Mouse (Mus musculus): ENCODE results near the gene Fblim1.

The Fblim1 gene

GRCm38 (mm10) chr4:141539213-141539767 is 66.6 kb downstream of the Fblim1 start:
- no peak for DNase-seq (ENCODE audit: low spot score)

GRCm38 (mm10) chr4:141538408-141539212 is 67.3 kb downstream of the Fblim1 start, which contains the start of gene Spen:
TSS of gene Spen (minus strand) at chr4:141538597.
- DNase-seq (ENCODE audit: low spot score), result peak; percentile 95

GRCm38 (mm10) chr4:141537706-141538407 is 68.0 kb downstream of the Fblim1 start:
- peak; percentile 66 for DNase-seq (ENCODE audit: low spot score)

- no peak for DNase-seq (ENCODE audit: low spot score)
Measured at GRCm38 (mm10) chr4:141537226-141537610, 68.7 kb downstream of the Fblim1 start.

- DNase-seq (ENCODE audit: low spot score), result peak; percentile 85
Measured at GRCm38 (mm10) chr4:141536291-141537225, 69.3 kb downstream of the Fblim1 start.

GRCm38 (mm10) chr4:141534947-141535680 is 70.8 kb downstream of the Fblim1 start:
- DNase-seq (ENCODE audit: low spot score), result peak; percentile 68

- no peak for DNase-seq (ENCODE audit: low spot score)
Measured at GRCm38 (mm10) chr4:141530979-141531378, 74.9 kb downstream of the Fblim1 start.

GRCm38 (mm10) chr4:141528938-141529337 is 77.0 kb downstream of the Fblim1 start:
- no peak for DNase-seq (ENCODE audit: low spot score)

- no peak for DNase-seq (ENCODE audit: low spot score)
Measured at GRCm38 (mm10) chr4:141526936-141527650, 78.8 kb downstream of the Fblim1 start.
